Mouse (Mus musculus): ENCODE data around the gene Cltc. TPM values are rescaled to one million over a fixed set of nuclear protein-coding genes. Genes with fewer than 3 reads are reported as not detected.
A peak's percentile ranks its signal among the peaks of the same experiment; 100 is the strongest.
"Not testable (repeated sequence)": the region's sequence is repeated elsewhere in the genome, so short reads cannot be mapped to it uniquely, and the experiment has no call there.

The Cltc gene
- polyA plus RNA-seq, 1 experiment: 86.1 TPM

DNA sequence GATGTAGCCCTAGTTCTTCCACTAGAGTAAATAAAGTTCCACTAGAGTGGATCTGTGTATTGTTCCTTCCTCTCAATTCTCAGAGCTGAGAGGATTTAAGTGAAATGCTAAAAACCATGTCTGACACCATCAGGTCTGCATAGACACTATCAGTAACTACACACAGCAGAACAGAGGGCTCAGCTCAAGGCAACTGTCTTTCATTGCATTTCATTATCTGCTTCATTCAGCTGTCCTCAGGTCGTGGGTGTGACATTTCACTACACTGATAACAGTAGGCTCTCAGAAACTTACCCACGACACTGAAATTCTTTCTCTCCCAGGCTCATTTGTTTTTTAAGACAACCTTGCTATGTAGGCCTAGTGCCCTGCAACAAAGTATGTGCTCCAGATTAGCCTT is 14.8 kb downstream of the Cltc start:
- no peak for TF ChIP-seq TCF3 (IDR thresholded peaks at IDR 0.05; ENCODE audit: insufficient read length, low read depth)
- TF ChIP-seq REST (IDR thresholded peaks at IDR 0.05; ENCODE audit: insufficient read depth, insufficient read length): no peak
- no peak for TF ChIP-seq CEBPB (IDR thresholded peaks at IDR 0.05; ENCODE audit: insufficient read depth, poor library complexity, severe bottlenecking)
- no peak for TF ChIP-seq TCF12 (IDR thresholded peaks at IDR 0.05; ENCODE audit: insufficient read depth, poor library complexity, severe bottlenecking)
- TF ChIP-seq E2F4 (IDR thresholded peaks at IDR 0.05; ENCODE audit: insufficient read depth): no peak
- peak in 2 of 3 experiments; percentile 17 to 24 for TF ChIP-seq MYOG (IDR thresholded peaks at IDR 0.05; ENCODE audit: control insufficient read depth in 1 of 3, insufficient read depth in 1 of 3, insufficient read length in 2 of 3, low read depth in 2 of 3)
- TF ChIP-seq MYOD1 (IDR thresholded peaks at IDR 0.05; ENCODE audit: control insufficient read depth in 1 of 3, insufficient read length in 2 of 3, low read depth in 2 of 3): peak in 1 of 3 experiments; percentile 60
- Histone ChIP-seq H3K4me3 (no peak overlapping the region), H3ac (ENCODE audit: control insufficient read depth, insufficient read length) (no peak overlapping the region)

DNA sequence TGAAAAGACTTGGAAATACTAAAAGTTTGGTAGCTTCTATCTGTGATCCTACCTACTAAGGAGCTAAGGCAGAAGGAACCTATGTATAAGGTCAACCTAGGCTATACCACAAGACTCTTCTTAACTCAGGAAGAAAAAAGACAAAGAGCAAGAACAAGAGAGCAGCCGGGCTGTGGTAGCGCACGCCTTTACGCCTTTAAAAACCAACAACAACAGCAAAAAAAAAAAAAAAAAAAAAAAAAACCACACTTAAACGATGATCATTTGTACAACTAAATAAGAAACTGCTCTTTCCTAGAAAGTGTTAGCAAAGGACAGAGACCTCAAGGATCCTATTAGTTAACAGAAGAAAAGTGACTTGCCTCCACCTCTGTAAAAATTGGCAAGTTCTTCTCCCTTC is 15.9 kb downstream of the Cltc start:
- no peak overlapping the region for H3ac ChIP-seq (ENCODE audit: control insufficient read depth, insufficient read length)
- peaks cover 100% of the 10 kb centered on the region for H3K79me2 ChIP-seq (ENCODE audit: control insufficient read depth, insufficient read depth)
- peaks cover 19% of the 10 kb centered on the region for H3K36me3 ChIP-seq (ENCODE audit: control insufficient read depth, insufficient read depth)
- no peak overlapping the region for H3K4me2 ChIP-seq (ENCODE audit: low read depth)
- no peaks in the 10 kb centered on the region for H3K27me3 ChIP-seq (ENCODE audit: control insufficient read depth, insufficient read depth, insufficient read length)
- TF ChIP-seq E2F4 (IDR thresholded peaks at IDR 0.05; ENCODE audit: insufficient read depth): no peak
- no peak for TF ChIP-seq MAX (IDR thresholded peaks at IDR 0.05; ENCODE audit: low read depth)
- no peak for TF ChIP-seq TCF3 (IDR thresholded peaks at IDR 0.05; ENCODE audit: insufficient read length, low read depth)
- no peak for TF ChIP-seq MYOD1 (IDR thresholded peaks at IDR 0.05; ENCODE audit: control insufficient read depth in 1 of 3, insufficient read length in 2 of 3, low read depth in 2 of 3)
- TF ChIP-seq SRF (IDR thresholded peaks at IDR 0.05; ENCODE audit: control insufficient read depth, insufficient read length, low read depth): no peak
- TF ChIP-seq POLR2AphosphoS2 (IDR thresholded peaks at IDR 0.05; ENCODE audit: insufficient read length, low read depth): no peak
- no peak for TF ChIP-seq USF1 (IDR thresholded peaks at IDR 0.05; ENCODE audit: low read depth)
- TF ChIP-seq TCF12 (IDR thresholded peaks at IDR 0.05; ENCODE audit: insufficient read depth, poor library complexity, severe bottlenecking): no peak
- TF ChIP-seq REST (IDR thresholded peaks at IDR 0.05; ENCODE audit: insufficient read depth, insufficient read length): no peak
- TF ChIP-seq POLR2A (IDR thresholded peaks at IDR 0.05; ENCODE audit: insufficient read length, low read depth): no peak
- no peak for TF ChIP-seq CEBPB (IDR thresholded peaks at IDR 0.05; ENCODE audit: insufficient read depth, poor library complexity, severe bottlenecking)
- no peak for TF ChIP-seq MYOG (IDR thresholded peaks at IDR 0.05; ENCODE audit: control insufficient read depth in 1 of 3, insufficient read depth in 1 of 3, insufficient read length in 2 of 3, low read depth in 2 of 3)
- H3K4me3 ChIP-seq: no peak overlapping the region

More for the DNA sequence above, 14.8 kb downstream of the Cltc start:
- no peaks in the 10 kb centered on the region for H3K27me3 ChIP-seq (ENCODE audit: control insufficient read depth, insufficient read depth, insufficient read length)
- peaks cover 100% of the 10 kb centered on the region for H3K79me2 ChIP-seq (ENCODE audit: control insufficient read depth, insufficient read depth)
- peak overlapping the region; percentile 16 for H3K4me2 ChIP-seq (ENCODE audit: low read depth)
- H3K36me3 ChIP-seq (ENCODE audit: control insufficient read depth, insufficient read depth): peaks cover 10% of the 10 kb centered on the region

DNA sequence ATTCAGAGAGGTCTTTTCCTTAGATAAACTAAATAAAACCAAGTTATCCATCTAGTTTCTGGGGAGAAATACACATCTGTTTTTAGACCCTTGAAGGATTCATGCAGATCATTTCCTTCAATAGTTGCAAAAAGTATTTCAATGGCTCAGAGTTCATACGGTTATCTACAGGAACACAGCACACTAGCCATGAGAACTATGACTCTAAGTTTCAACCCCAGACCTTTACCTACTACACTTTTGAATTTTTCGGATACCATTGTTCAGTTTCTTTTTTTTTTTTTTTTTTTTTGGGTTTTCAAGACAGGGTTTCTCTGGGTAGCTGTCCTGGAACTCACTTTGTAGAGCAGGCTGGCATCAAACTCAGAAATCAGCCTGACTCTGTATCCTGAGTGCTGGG is 17.9 kb downstream of the Cltc start:
- Histone ChIP-seq H3K4me3 (no peak overlapping the region), H3K4me2 (ENCODE audit: low read depth) (peak overlapping the region; percentile 40), H3K36me3 (ENCODE audit: control insufficient read depth, insufficient read depth) (peaks cover 12% of the 10 kb centered on the region), H3ac (ENCODE audit: control insufficient read depth, insufficient read length) (no peak overlapping the region), H3K79me2 (ENCODE audit: control insufficient read depth, insufficient read depth) (peaks cover 100% of the 10 kb centered on the region), H3K27me3 (ENCODE audit: control insufficient read depth, insufficient read depth, insufficient read length) (no peaks in the 10 kb centered on the region)
- no peak for TF ChIP-seq E2F4 (IDR thresholded peaks at IDR 0.05; ENCODE audit: insufficient read depth)
- TF ChIP-seq TCF12 (IDR thresholded peaks at IDR 0.05; ENCODE audit: insufficient read depth, poor library complexity, severe bottlenecking): no peak
- TF ChIP-seq POLR2A (IDR thresholded peaks at IDR 0.05; ENCODE audit: insufficient read length, low read depth): no peak
- TF ChIP-seq REST (IDR thresholded peaks at IDR 0.05; ENCODE audit: insufficient read depth, insufficient read length): no peak
- TF ChIP-seq SRF (IDR thresholded peaks at IDR 0.05; ENCODE audit: control insufficient read depth, insufficient read length, low read depth): no peak
- TF ChIP-seq MYOD1 (IDR thresholded peaks at IDR 0.05; ENCODE audit: control insufficient read depth in 1 of 3, insufficient read length in 2 of 3, low read depth in 2 of 3): no peak
- no peak for TF ChIP-seq USF1 (IDR thresholded peaks at IDR 0.05; ENCODE audit: low read depth)
- TF ChIP-seq MYOG (IDR thresholded peaks at IDR 0.05; ENCODE audit: control insufficient read depth in 1 of 3, insufficient read depth in 1 of 3, insufficient read length in 2 of 3, low read depth in 2 of 3): no peak
- TF ChIP-seq CEBPB (IDR thresholded peaks at IDR 0.05; ENCODE audit: insufficient read depth, poor library complexity, severe bottlenecking): no peak

DNA sequence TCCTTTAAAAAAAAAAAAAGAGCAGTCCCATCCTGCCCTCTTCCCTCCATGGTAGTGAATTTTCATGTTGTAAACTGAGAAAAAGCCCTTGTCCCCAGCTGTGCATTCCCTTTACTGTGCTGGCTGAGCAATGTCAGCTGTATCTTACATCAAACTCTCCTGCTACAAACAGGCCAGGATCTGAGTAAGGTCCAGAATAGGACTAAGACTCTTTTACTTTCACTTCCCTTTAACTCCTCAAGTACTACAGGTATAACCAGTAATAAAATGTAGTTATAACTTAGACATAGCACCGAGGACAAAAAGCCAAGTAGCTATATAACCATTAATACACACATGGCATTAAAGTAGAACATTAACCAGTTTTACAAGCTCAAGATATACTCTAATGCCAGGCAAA is 18.4 kb downstream of the Cltc start:
- peak overlapping the region; percentile 40 for H3K4me2 ChIP-seq (ENCODE audit: low read depth)
- H3K79me2 ChIP-seq (ENCODE audit: control insufficient read depth, insufficient read depth): peaks cover 100% of the 10 kb centered on the region
- no peak overlapping the region for H3K4me3 ChIP-seq
- H3K36me3 ChIP-seq (ENCODE audit: control insufficient read depth, insufficient read depth): peaks cover 12% of the 10 kb centered on the region
- H3ac ChIP-seq (ENCODE audit: control insufficient read depth, insufficient read length): no peak overlapping the region
- TF ChIP-seq MYOD1 (IDR thresholded peaks at IDR 0.05; ENCODE audit: control insufficient read depth in 1 of 3, insufficient read length in 2 of 3, low read depth in 2 of 3): peak in 1 of 3 experiments; percentile 14
- TF ChIP-seq E2F4 (IDR thresholded peaks at IDR 0.05; ENCODE audit: insufficient read depth): no peak
- no peak for TF ChIP-seq POLR2A (IDR thresholded peaks at IDR 0.05; ENCODE audit: insufficient read length, low read depth)
- TF ChIP-seq USF1 (IDR thresholded peaks at IDR 0.05; ENCODE audit: low read depth): no peak
- TF ChIP-seq CEBPB (IDR thresholded peaks at IDR 0.05; ENCODE audit: insufficient read depth, poor library complexity, severe bottlenecking): 0 out of 2 replicates have a peak, but pooled peaks have one; percentile 21
- H3K27me3 ChIP-seq (ENCODE audit: control insufficient read depth, insufficient read depth, insufficient read length): no peaks in the 10 kb centered on the region

DNA sequence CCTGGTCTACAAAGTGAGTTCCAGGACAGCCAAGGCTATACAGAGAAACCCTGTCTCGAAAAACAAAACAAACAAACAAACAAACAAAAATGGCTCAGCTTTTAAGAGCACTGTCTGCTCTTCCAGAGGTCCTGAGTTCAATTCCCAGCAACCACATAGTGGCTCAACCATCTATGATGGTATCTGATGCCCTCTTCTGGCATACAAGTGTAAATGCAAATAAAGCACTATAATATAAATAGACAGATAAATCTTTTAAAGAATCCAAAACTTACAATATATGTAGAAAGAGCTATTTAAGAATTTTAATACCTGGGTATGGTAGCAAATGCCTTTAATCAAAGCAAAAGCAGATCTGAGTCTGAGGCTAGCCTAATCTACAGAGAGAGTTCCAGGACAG is 19.1 kb downstream of the Cltc start:
- H3K4me3 ChIP-seq; H3K27me3 ChIP-seq (ENCODE audit: control insufficient read depth, insufficient read depth, insufficient read length); H3K4me2 ChIP-seq (ENCODE audit: low read depth); H3ac ChIP-seq (ENCODE audit: control insufficient read depth, insufficient read length): not testable (repeated sequence)
- Histone ChIP-seq H3K36me3 (ENCODE audit: control insufficient read depth, insufficient read depth) (peaks cover 12% of the 10 kb centered on the region), H3K79me2 (ENCODE audit: control insufficient read depth, insufficient read depth) (peaks cover 100% of the 10 kb centered on the region)

Measured in myocyte (in vitro differentiated cells).